Mouse (Mus musculus): ENCODE data around the gene Gdf15.

Gdf15 gene

GRCm38 (mm10) chr8:70585258-70585652 is 47.0 kb downstream of the Gdf15 start:
- in situ Hi-C loops (cut with MboI): no loop called here

- in situ Hi-C loops (cut with MboI): no loop called here
Measured at GRCm38 (mm10) chr8:70584606-70585257, 47.5 kb downstream of the Gdf15 start.

- in situ Hi-C loops (cut with MboI): no loop called here
Measured at GRCm38 (mm10) chr8:70583476-70584387, 48.5 kb downstream of the Gdf15 start.

Measured in mature B cell (primary cell).